Mouse (Mus musculus) liver, embryonic 13.5 days (tissue): ENCODE measurements at regions not wholly inside any gene's neighbourhood (a gene's known extent, or its start where the extent isn't known, plus 50 kb on each side); places are given as distances from the start of the nearest gene placed in this dataset.

Experiments
- ATAC-seq: fragments of 200-750 bp; cut with Nextera tagmentation; 2 replicates; pipeline ENCODE4 v1.8.0; 2017; ENCODE audit warnings: low read depth, mild to moderate bottlenecking, moderate number of reproducible peaks, moderate library complexity
- DNase-seq: peaks from one replicate; pipeline ENCODE4 v3.0.0; 2022
- H3K27ac ChIP-seq: fragments of 300-500 bp; sonication (generic); 2 replicates; pipeline ENCODE4 v1.5.1; 2015; ENCODE audit warnings: moderate library complexity, mild to moderate bottlenecking, inconsistent platforms
- H3K27me3 ChIP-seq: fragments of 300-500 bp; sonication (generic); 2 replicates; pipeline ENCODE4 v1.6.1; 2015; ENCODE audit warnings: mild to moderate bottlenecking, inconsistent platforms
- H3K36me3 ChIP-seq: fragments of 300-500 bp; sonication (generic); 2 replicates; pipeline ENCODE4 v1.6.1; 2015; ENCODE audit warnings: mild to moderate bottlenecking, inconsistent platforms
- H3K4me1 ChIP-seq: fragments of 300-500 bp; sonication (generic); replicated peaks from 2 replicates; pipeline ENCODE4 v1.6.1; 2015; ENCODE audit warnings: inconsistent platforms
- H3K4me2 ChIP-seq: fragments of 300-500 bp; sonication (generic); 2 replicates; pipeline ENCODE4 v1.6.1; 2015; ENCODE audit warnings: inconsistent platforms, mild to moderate bottlenecking, moderate library complexity
- H3K4me3 ChIP-seq: fragments of 300-500 bp; sonication (generic); replicated peaks from 2 replicates; pipeline ENCODE4 v1.5.1; 2015; ENCODE audit warnings: mild to moderate bottlenecking, inconsistent platforms
- H3K9ac ChIP-seq: fragments of 300-500 bp; sonication (generic); 2 replicates; pipeline ENCODE4 v1.6.1; 2015; ENCODE audit warnings: mild to moderate bottlenecking, inconsistent platforms
- H3K9me3 ChIP-seq: fragments of 300-500 bp; sonication (generic); replicated peaks from 2 replicates; pipeline ENCODE4 v1.6.1; 2016; ENCODE audit warnings: inconsistent platforms
- WGBS: fragments of 180-500 bp; shearing (Covaris S2); methylation state at CpG from one replicate; pipeline ENCODE4 v1.1.7; 2015; ENCODE audit not compliant: insufficient replicate concordance; 5-methylcytosine and 5-hydroxymethylcytosine counted together

- 61% methylated on average over 4 of the region's 4 CpGs for WGBS
- H3K4me2 ChIP-seq, result no peak overlapping the region
- H3K9ac ChIP-seq, result no peak overlapping the region
- H3K4me3 ChIP-seq, result no peak overlapping the region
- H3K36me3 ChIP-seq, result no peaks in the 10 kb centered on the region
- H3K4me1 ChIP-seq, result 0 out of 2 replicates have a peak, but pooled peaks cover 3% of the 10 kb centered on the region
- no peaks in the 10 kb centered on the region for H3K27me3 ChIP-seq
- no peaks in the 10 kb centered on the region for H3K9me3 ChIP-seq
- ATAC-seq (peak; percentile 57; the same call in 1 of the 2 replicates), DNase-seq (no peak)
- H3K27ac ChIP-seq, result no peak overlapping the region
Measured at GRCm38 (mm10) chr6:11720274-11720673, 187.0 kb downstream of the Ndufa4 start.

DNA sequence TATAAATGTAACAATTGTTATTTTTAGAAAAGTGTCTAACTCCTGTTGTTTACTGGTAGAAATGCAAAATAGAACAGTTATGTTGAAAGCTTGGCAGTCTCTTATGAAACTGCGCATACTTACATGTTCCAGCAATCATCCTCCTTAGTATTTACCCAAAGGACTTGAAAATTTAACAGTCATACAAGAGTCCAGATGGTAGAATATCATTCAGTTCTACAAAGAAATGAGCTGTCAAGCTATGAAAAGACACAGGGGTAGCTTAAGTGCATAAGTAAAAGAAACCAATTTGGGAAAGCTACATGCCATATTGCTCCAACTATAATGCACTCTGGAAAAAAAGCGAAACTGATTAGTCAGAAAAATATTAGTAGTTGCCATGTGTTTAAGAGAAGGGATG, 196.7 kb downstream of the Ndufa4 start:
- Histone ChIP-seq H3K4me2 (no peak overlapping the region), H3K9me3 (no peaks in the 10 kb centered on the region; the same call in 1 of the 2 replicates), H3K4me3 (no peak overlapping the region), H3K9ac (no peak overlapping the region), H3K4me1 (peaks cover 4% of the 10 kb centered on the region; the same call in 1 of the 2 replicates), H3K27ac (no peak overlapping the region), H3K27me3 (no peaks in the 10 kb centered on the region), H3K36me3 (no peaks in the 10 kb centered on the region)
- 70% methylated on average over 2 of the region's 2 CpGs for WGBS
- no peak for ATAC-seq
- no peak for DNase-seq

- Histone ChIP-seq H3K36me3 (no peaks in the 10 kb centered on the region), H3K9me3 (no peaks in the 10 kb centered on the region; the same call in 1 of the 2 replicates), H3K27ac (no peak overlapping the region), H3K4me3 (no peak overlapping the region), H3K27me3 (no peaks in the 10 kb centered on the region), H3K4me1 (peaks cover 4% of the 10 kb centered on the region; the same call in 1 of the 2 replicates), H3K9ac (no peak overlapping the region), H3K4me2 (no peak overlapping the region)
- peak; percentile 6 for DNase-seq
- ATAC-seq, result peak; percentile 71
Measured at GRCm38 (mm10) chr6:11709465-11709864, 197.8 kb downstream of the Ndufa4 start.
